Mouse (Mus musculus) ES-E14 (cell line): Measurements from ENCODE around the gene Grtp1.

Experiments used
- ZC3H11A ChIP-seq: IDR thresholded peaks from 2 replicates; pipeline ENCODE4 v1.6.1; 2012; ENCODE audit warnings: low read depth, mild to moderate bottlenecking, inconsistent platforms, low read length, borderline replicate concordance
- ZNF384 ChIP-seq: IDR thresholded peaks from 2 replicates; pipeline ENCODE4 v1.6.1; 2012; ENCODE audit warnings: low read depth, low read length, inconsistent platforms

GRCm38 (mm10) chr8:13206290-13206689 is 5.9 kb upstream of the Grtp1 start:
- no peak for TF ChIP-seq ZC3H11A
- no peak for TF ChIP-seq ZNF384
